ENCODE assay signal across 26 mouse cellular contexts in the genomic region with DNA sequence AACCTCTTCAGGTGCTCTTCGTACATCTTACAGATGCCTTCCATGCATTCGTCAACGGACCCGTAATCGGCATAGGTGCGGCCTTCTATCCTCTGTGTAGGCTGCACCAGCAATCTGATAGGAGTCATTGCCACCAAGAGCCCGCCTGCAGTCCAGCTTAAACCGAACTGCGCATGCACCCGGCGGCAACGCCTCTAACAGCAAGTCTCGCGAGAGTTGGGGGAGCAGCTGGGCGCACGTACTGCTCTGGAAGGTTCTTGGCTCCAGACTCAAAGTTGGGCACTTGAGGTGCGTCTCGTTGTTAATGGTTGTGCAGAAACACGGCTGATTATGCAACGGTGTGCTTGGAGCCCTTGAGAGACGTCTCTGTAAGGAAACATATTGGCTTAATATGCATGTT.
"Had no signal": no experiment of that assay in that cellular context is flagged by ENCODE, and none has a peak within 500 bp of the region (broad histone marks: within the 10 kb centered on the region; RNA-seq: fewer than 3 reads in every experiment).

No protein-coding gene starts in this region.

- H3K9me3 ChIP-seq: heart, embryonic 10.5 days; heart, embryonic 12.5 days; hindbrain, embryonic 10.5 days; hindbrain, embryonic 12.5 days; intestine, embryonic 15.5 days; limb, embryonic 10.5 days; limb, embryonic 12.5 days; liver, embryonic 13.5 days had no signal

- H3K27me3 ChIP-seq: heart, embryonic 12.5 days; hindbrain, embryonic 12.5 days; intestine, embryonic 15.5 days; limb, embryonic 12.5 days; liver, embryonic 13.5 days had no signal

- H3K4me1 ChIP-seq: heart, embryonic 10.5 days; heart, embryonic 12.5 days; hindbrain, embryonic 10.5 days; hindbrain, embryonic 12.5 days; intestine, embryonic 15.5 days; limb, embryonic 10.5 days; limb, embryonic 12.5 days; liver, embryonic 13.5 days had no signal

- H3K27ac ChIP-seq: heart, embryonic 10.5 days; hindbrain, embryonic 10.5 days; hindbrain, embryonic 12.5 days; hindbrain, embryonic 14.5 days; intestine, embryonic 15.5 days; layer of hippocampus, adult 2 months; left cerebral cortex, adult 2 months; limb, embryonic 10.5 days; limb, embryonic 12.5 days; liver, embryonic 13.5 days had no signal

- H3K9ac ChIP-seq: heart, embryonic 12.5 days; hindbrain, embryonic 12.5 days; hindbrain, embryonic 14.5 days; intestine, embryonic 15.5 days; limb, embryonic 12.5 days; liver, embryonic 13.5 days had no signal

- DNase-seq: gastrocnemius, postnatal 10 days; gastrocnemius, postnatal 25 days; heart, adult 18-20 months; heart, postnatal 10 days; heart, postnatal 4 days; kidney, adult 18-20 months; kidney, adult 8-10 months; kidney, postnatal 10 days; kidney, postnatal 25 days; kidney, postnatal 4 days; liver; liver, embryonic 13.5 days had no signal

- H3K4me2 ChIP-seq: heart, embryonic 12.5 days; hindbrain, embryonic 12.5 days; hindbrain, embryonic 14.5 days; intestine, embryonic 15.5 days; limb, embryonic 12.5 days; liver, embryonic 11.5 days; liver, embryonic 13.5 days had no signal

- H3K36me3 ChIP-seq: heart, embryonic 10.5 days; heart, embryonic 12.5 days; hindbrain, embryonic 10.5 days; hindbrain, embryonic 12.5 days; intestine, embryonic 15.5 days; limb, embryonic 10.5 days; limb, embryonic 12.5 days; liver, embryonic 13.5 days had no signal

- H3K4me3 ChIP-seq: heart, embryonic 10.5 days; heart, embryonic 12.5 days; hindbrain, embryonic 10.5 days; hindbrain, embryonic 12.5 days; intestine, embryonic 15.5 days; layer of hippocampus, adult 2 months; left cerebral cortex, adult 2 months; limb, embryonic 10.5 days; limb, embryonic 12.5 days; liver, embryonic 13.5 days had no signal

- ATAC-seq: hindbrain, embryonic 16.5 days; inflammation-experienced regulatory T-cells, adult 6 months; intestine, embryonic 15.5 days; intestine, postnatal 0 days had no signal
